Mouse (Mus musculus): Measurements from ENCODE around the gene Lzic.

- TF ChIP-seq CTCF (IDR thresholded peaks at IDR 0.05; ENCODE audit: low read depth, low read length) (no peak), GATA1 (IDR thresholded peaks at IDR 0.05; ENCODE audit: borderline replicate concordance, low read length) (no peak), TAL1 (conservative IDR thresholded peaks at IDR 0.05; ENCODE audit: low read depth, low read length) (no peak), POLR2AphosphoS5 (IDR thresholded peaks at IDR 0.05; ENCODE audit: insufficient replicate concordance, low read depth, low read length) (no peak)
Measured at GRCm38 (mm10) chr4:149485053-149485824, at the start of gene Lzic, which contains the start of gene Nmnat1.
